Comparison of ENCODE assay signal across 20 mouse cellular contexts in genomic region chr11:113109096-113109495, GRCm38 (mm10).
DNase-seq lines count a peak whose midpoint lies in the region; ATAC-seq and TF ChIP-seq lines count a peak whose summit lies in the region.
"Had no signal": no experiment of that assay in that cellular context is flagged by ENCODE, and none has a peak within 500 bp of the region (broad histone marks: within the 10 kb centered on the region; RNA-seq: fewer than 3 reads in every experiment).

No protein-coding gene starts in this region.

- no peaks in the 10 kb centered on the region for H3K36me3 ChIP-seq in lung, postnatal 0 days (ENCODE audit: insufficient read depth, low read length)
- H3K36me3 ChIP-seq in neural tube, embryonic 13.5 days, result no peaks in the 10 kb centered on the region
- H3K36me3 ChIP-seq: embryonic facial prominence, embryonic 15.5 days; forebrain, embryonic 10.5 days; heart, embryonic 12.5 days; hindbrain, embryonic 10.5 days had no signal

- H3K27me3 ChIP-seq in lung, postnatal 0 days (replicated peaks; ENCODE audit: insufficient read depth, low read length), result no peaks in the 10 kb centered on the region
- no peaks in the 10 kb centered on the region for H3K27me3 ChIP-seq in neural tube, embryonic 13.5 days
- H3K27me3 ChIP-seq: embryonic facial prominence, embryonic 15.5 days had no signal

- no peak overlapping the region for H3K9ac ChIP-seq in lung, postnatal 0 days (replicated peaks; ENCODE audit: low read depth)
- no peak overlapping the region for H3K9ac ChIP-seq in neural tube, embryonic 13.5 days
- H3K9ac ChIP-seq: embryonic facial prominence, embryonic 15.5 days; heart, embryonic 12.5 days; hindbrain, embryonic 14.5 days had no signal

- 76% methylated on average over 4 of the region's 4 CpGs for WGBS in lung, postnatal 0 days
- WGBS in lung, adult 2 months, result 72% methylated on average over 4 of the region's 4 CpGs
- 86% methylated on average over 4 of the region's 4 CpGs for WGBS in neural tube, embryonic 13.5 days

- peak; percentile 38 for ATAC-seq in lung, postnatal 0 days
- no peak for ATAC-seq in neural tube, embryonic 13.5 days (ENCODE audit: low read depth)
- no peak for ATAC-seq in activated CD4-positive, CD25-positive, alpha-beta regulatory T cell, adult 4 months
- ATAC-seq: forebrain, embryonic 14.5 days; intestine, embryonic 16.5 days had no signal

- no peak for TF ChIP-seq POLR2A in lung, adult 2 months (IDR thresholded peaks at IDR 0.05; ENCODE audit: borderline replicate concordance, extremely low read depth, low read depth, low read length)

- H3K4me3 ChIP-seq in lung, postnatal 0 days (ENCODE audit: low read depth, low read length), result no peak overlapping the region
- H3K4me3 ChIP-seq in lung, adult 2 months (replicated peaks; ENCODE audit: extremely low read depth, low read depth, low read length), result no peak overlapping the region
- no peak overlapping the region for H3K4me3 ChIP-seq in neural tube, embryonic 13.5 days
- H3K4me3 ChIP-seq: embryonic facial prominence, embryonic 15.5 days; erythroblast, embryonic 14.5 days; forebrain, embryonic 10.5 days; gastrocnemius, adult 2 months; heart, embryonic 12.5 days; hindbrain, embryonic 10.5 days had no signal

- TF ChIP-seq CTCF in lung, postnatal 0 days (IDR thresholded peaks at IDR 0.05), result no peak
- TF ChIP-seq CTCF in lung, adult 2 months (IDR thresholded peaks at IDR 0.05; ENCODE audit: insufficient read depth, low read length), result no peak

- H3K27ac ChIP-seq in lung, postnatal 0 days (ENCODE audit: low read length), result no peak overlapping the region
- H3K27ac ChIP-seq in neural tube, embryonic 13.5 days (replicated peaks), result 0 out of 2 replicates have a peak overlapping the region, but pooled peaks have one; percentile 52
- H3K27ac ChIP-seq: embryonic facial prominence, embryonic 15.5 days; forebrain, embryonic 10.5 days; gastrocnemius, adult 2 months; hindbrain, embryonic 10.5 days; hindbrain, embryonic 14.5 days had no signal

- DNase-seq in lung, postnatal 0 days (ENCODE audit: low spot score), result peak; percentile 33
- DNase-seq in lung, adult 2 months, result no peak
- DNase-seq in neural tube, embryonic 10.5 days (ENCODE audit: extremely low spot score, low spot score), result no peak
- DNase-seq in NIH3T3 (ENCODE audit: low read depth), result peak; percentile 56
- DNase-seq in layer of hippocampus, adult 9-11 months, result no peak
- DNase-seq: cerebellum, adult 8-10 months; cerebellum, postnatal 14 days; embryo, embryonic 11 days; gastrocnemius, adult 2 months; gastrocnemius, postnatal 25 days had no signal

- no peaks in the 10 kb centered on the region for H3K4me1 ChIP-seq in lung, postnatal 0 days (ENCODE audit: insufficient read depth, low read depth, low read length)
- H3K4me1 ChIP-seq in lung, adult 2 months (ENCODE audit: control insufficient read depth, insufficient read depth, low read length), result no peaks in the 10 kb centered on the region
- H3K4me1 ChIP-seq in neural tube, embryonic 13.5 days (replicated peaks), result peaks cover 48% of the 10 kb centered on the region

- no peaks in the 10 kb centered on the region for H3K9me3 ChIP-seq in lung, postnatal 0 days (ENCODE audit: low read length)
- H3K9me3 ChIP-seq in neural tube, embryonic 13.5 days, result no peaks in the 10 kb centered on the region
- H3K9me3 ChIP-seq: embryonic facial prominence, embryonic 15.5 days; forebrain, embryonic 10.5 days; heart, embryonic 12.5 days; hindbrain, embryonic 10.5 days had no signal

- no peak overlapping the region for H3K4me2 ChIP-seq in lung, postnatal 0 days (replicated peaks; ENCODE audit: low read depth, low read length)
- no peak overlapping the region for H3K4me2 ChIP-seq in neural tube, embryonic 13.5 days
- H3K4me2 ChIP-seq: embryonic facial prominence, embryonic 15.5 days; heart, embryonic 12.5 days; hindbrain, embryonic 14.5 days had no signal

- TF ChIP-seq EP300 in lung, postnatal 0 days (IDR thresholded peaks at IDR 0.05), result no peak

Comparison
In these comparisons a context has a peak if more than half of its experiments do, and no peak if none do; other contexts are left out.
1. DNase-seq: peak in lung, postnatal 0 days (single experiment) and NIH3T3 (single experiment); none in lung, adult 2 months (single experiment), neural tube, embryonic 10.5 days (single experiment) and layer of hippocampus, adult 9-11 months (single experiment).